Mouse (Mus musculus) stomach, embryonic 14.5 days (tissue): ENCODE data around the gene Mrps23. TPM values are rescaled to one million over a fixed set of nuclear protein-coding genes. Genes with fewer than 3 reads are reported as not detected.

Experiments
- ATAC-seq: fragments of 200-750 bp; cut with Nextera tagmentation; 2 replicates; pipeline ENCODE4 v1.8.0; 2017; ENCODE audit warnings: low read depth, moderate TSS enrichment; ENCODE audit not compliant: insufficient number of reproducible peaks, insufficient read depth, low FRiP score
- H3K27ac ChIP-seq: fragments of 300-500 bp; sonication (generic); 2 replicates; pipeline ENCODE4 v1.5.1; 2014; ENCODE audit warnings: mild to moderate bottlenecking, low read length, moderate library complexity, mixed read lengths
- H3K27me3 ChIP-seq: fragments of 300-500 bp; sonication (generic); 2 replicates; pipeline ENCODE4 v1.6.1; 2014; ENCODE audit warnings: low read length, control low read depth, mixed read lengths; ENCODE audit not compliant: control insufficient read depth, insufficient read depth
- H3K36me3 ChIP-seq: fragments of 300-500 bp; sonication (generic); 2 replicates; pipeline ENCODE4 v1.6.1; 2014; ENCODE audit warnings: mild to moderate bottlenecking, control low read depth, low read length, moderate library complexity, mixed read lengths; ENCODE audit not compliant: control insufficient read depth, insufficient read depth
- H3K4me1 ChIP-seq: fragments of 300-500 bp; sonication (generic); 2 replicates; pipeline ENCODE4 v1.6.1; 2014; ENCODE audit warnings: low read length, control low read depth, mixed read lengths; ENCODE audit not compliant: control insufficient read depth, insufficient read depth
- H3K4me2 ChIP-seq: fragments of 300-500 bp; sonication (generic); replicated peaks from 2 replicates; pipeline ENCODE4 v1.6.1; 2014; ENCODE audit warnings: low read depth, low read length, control low read depth
- H3K4me3 ChIP-seq: fragments of 300-500 bp; sonication (generic); 2 replicates; pipeline ENCODE4 v1.5.1; 2014; ENCODE audit warnings: low read depth, low read length, control low read depth
- H3K9ac ChIP-seq: fragments of 300-500 bp; sonication (generic); replicated peaks from 2 replicates; pipeline ENCODE4 v1.6.1; 2014; ENCODE audit warnings: low read depth, mild to moderate bottlenecking, control low read depth, low read length, moderate library complexity, mixed read lengths
- H3K9me3 ChIP-seq: fragments of 300-500 bp; sonication (generic); 2 replicates; pipeline ENCODE4 v1.6.1; 2016; ENCODE audit warnings: low read depth, low read length, control low read depth; ENCODE audit not compliant: control insufficient read depth
- WGBS: fragments of 180-500 bp; shearing (Covaris S2); extraction: QIAGEN DNeasy Blood & Tissue Kit; methylation state at CpG from one replicate; pipeline ENCODE4 v1.1.7; 2014; 5-methylcytosine and 5-hydroxymethylcytosine counted together
- polyA plus RNA-seq: library from polyadenylated mRNA; unstranded; fragments of >200 nt; fragmentation: Nextera tagmentation; extraction: Ambion mirVana; gene quantifications from 2 replicates; pipeline ENCODE4 v1.2.1, GENCODE M21; 2014

The Mrps23 gene
- polyA plus RNA-seq, 1 experiment from 2014 or later = 58.6 TPM

GRCm38 (mm10) chr11:88161051-88161581 lies 43.1 kb upstream of the Mrps23 start:
- Histone ChIP-seq H3K4me2 (peak overlapping the region; percentile 51), H3K9me3 (no peaks in the 10 kb centered on the region), H3K4me1 (peaks cover 67% of the 10 kb centered on the region), H3K4me3 (peak overlapping the region; percentile 25), H3K9ac (0 out of 2 replicates have a peak overlapping the region, but pooled peaks have one; percentile 15), H3K27ac (peak overlapping the region; percentile 91), H3K27me3 (no peaks in the 10 kb centered on the region), H3K36me3 (no peaks in the 10 kb centered on the region)
- WGBS = 1% methylated on average over 22 of the region's 33 CpGs
- peak; percentile 43 for ATAC-seq

- no peak overlapping the region; the same call in 1 of the 2 replicates for H3K9ac ChIP-seq
- H3K4me3 ChIP-seq = peak overlapping the region; percentile 25; the same call in 1 of the 2 replicates
- WGBS = 4% methylated on average over 15 of the region's 15 CpGs
- H3K27ac ChIP-seq = peak overlapping the region; percentile 91
- peaks cover 61% of the 10 kb centered on the region for H3K4me1 ChIP-seq
- H3K9me3 ChIP-seq = no peaks in the 10 kb centered on the region
- no peaks in the 10 kb centered on the region for H3K36me3 ChIP-seq
- no peaks in the 10 kb centered on the region for H3K27me3 ChIP-seq
- peak; percentile 47; the same call in 1 of the 2 replicates for ATAC-seq
- peak overlapping the region; percentile 51 for H3K4me2 ChIP-seq
These were observed 42.4 kb upstream of the Mrps23 start for GRCm38 (mm10) chr11:88161651-88162362.

- no peak for ATAC-seq
- Histone ChIP-seq H3K9ac (no peak overlapping the region), H3K36me3 (no peaks in the 10 kb centered on the region), H3K4me1 (peaks cover 57% of the 10 kb centered on the region), H3K4me3 (no peak overlapping the region), H3K27me3 (no peaks in the 10 kb centered on the region), H3K4me2 (no peak overlapping the region), H3K9me3 (no peaks in the 10 kb centered on the region), H3K27ac (no peak overlapping the region)
- 51% methylated on average over 4 of the region's 4 CpGs for WGBS
These were observed 41.4 kb upstream of the Mrps23 start for GRCm38 (mm10) chr11:88162740-88163139.

GRCm38 (mm10) chr11:88164213-88164723 lies 39.9 kb upstream of the Mrps23 start:
- Histone ChIP-seq H3K9ac (no peak overlapping the region), H3K27me3 (no peaks in the 10 kb centered on the region), H3K27ac (peak overlapping the region; percentile 81), H3K9me3 (no peaks in the 10 kb centered on the region), H3K4me3 (no peak overlapping the region), H3K4me2 (no peak overlapping the region), H3K36me3 (no peaks in the 10 kb centered on the region), H3K4me1 (peaks cover 44% of the 10 kb centered on the region)
- WGBS = 83% methylated on average over 7 of the region's 7 CpGs
- no peak for ATAC-seq

- Histone ChIP-seq H3K4me3 (no peak overlapping the region), H3K4me1 (peaks cover 38% of the 10 kb centered on the region), H3K27ac (peak overlapping the region; percentile 81), H3K4me2 (no peak overlapping the region), H3K36me3 (no peaks in the 10 kb centered on the region), H3K27me3 (no peaks in the 10 kb centered on the region), H3K9me3 (no peaks in the 10 kb centered on the region), H3K9ac (no peak overlapping the region)
- 28% methylated on average over 14 of the region's 15 CpGs for WGBS
- no peak for ATAC-seq
These were observed 39.3 kb upstream of the Mrps23 start for GRCm38 (mm10) chr11:88164801-88165377.

GRCm38 (mm10) chr11:88165683-88166364 lies 38.4 kb upstream of the Mrps23 start:
- no peak for ATAC-seq
- Histone ChIP-seq H3K9ac (no peak overlapping the region), H3K9me3 (no peaks in the 10 kb centered on the region), H3K4me3 (no peak overlapping the region), H3K27ac (peak overlapping the region; percentile 81; the same call in 1 of the 2 replicates), H3K4me1 (peaks cover 28% of the 10 kb centered on the region), H3K4me2 (no peak overlapping the region), H3K27me3 (no peaks in the 10 kb centered on the region), H3K36me3 (no peaks in the 10 kb centered on the region)
- WGBS = 61% methylated on average over 10 of the region's 10 CpGs

- H3K9ac ChIP-seq = no peak overlapping the region
- H3K9me3 ChIP-seq = no peaks in the 10 kb centered on the region
- H3K4me3 ChIP-seq = no peak overlapping the region
- H3K27ac ChIP-seq = no peak overlapping the region
- H3K4me2 ChIP-seq = no peak overlapping the region
- no peaks in the 10 kb centered on the region for H3K27me3 ChIP-seq
- H3K4me1 ChIP-seq = peaks cover 30% of the 10 kb centered on the region
- H3K36me3 ChIP-seq = no peaks in the 10 kb centered on the region
- WGBS = 93% methylated on average over 7 of the region's 7 CpGs
- ATAC-seq = no peak
These were observed 37.7 kb upstream of the Mrps23 start for GRCm38 (mm10) chr11:88166471-88166870.

- Histone ChIP-seq H3K27ac (no peak overlapping the region), H3K27me3 (no peaks in the 10 kb centered on the region), H3K4me2 (no peak overlapping the region), H3K4me1 (peaks cover 43% of the 10 kb centered on the region), H3K4me3 (no peak overlapping the region), H3K36me3 (no peaks in the 10 kb centered on the region), H3K9me3 (no peaks in the 10 kb centered on the region), H3K9ac (no peak overlapping the region)
- WGBS = 54% methylated on average over 3 of the region's 3 CpGs
- no peak for ATAC-seq
These were observed 35.6 kb upstream of the Mrps23 start for GRCm38 (mm10) chr11:88168611-88169010.
